Mouse (Mus musculus): Measurements from ENCODE around the gene Smyd3.

Smyd3 gene

DNA sequence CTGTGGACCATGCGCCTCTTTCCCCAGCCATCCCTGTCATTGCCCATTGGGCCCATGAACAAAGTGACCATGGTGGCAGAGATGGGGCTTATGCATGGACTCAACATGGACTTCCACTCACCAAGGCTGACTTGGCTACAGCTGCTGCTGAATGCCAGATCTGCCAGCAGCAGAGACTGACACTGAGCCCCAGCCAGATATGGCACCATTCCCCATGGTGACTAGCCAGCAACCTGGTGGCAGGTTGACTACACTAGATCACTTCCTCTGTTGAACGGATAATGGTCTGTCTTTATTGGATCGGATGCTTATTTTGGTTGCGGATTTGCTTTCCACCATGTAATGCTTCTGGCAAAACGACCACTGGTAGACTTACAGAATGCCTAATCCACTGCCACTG is 486.3 kb downstream of the Smyd3 start:
- DNase-seq (ENCODE audit: low read depth, low spot score) = no peak

DNA sequence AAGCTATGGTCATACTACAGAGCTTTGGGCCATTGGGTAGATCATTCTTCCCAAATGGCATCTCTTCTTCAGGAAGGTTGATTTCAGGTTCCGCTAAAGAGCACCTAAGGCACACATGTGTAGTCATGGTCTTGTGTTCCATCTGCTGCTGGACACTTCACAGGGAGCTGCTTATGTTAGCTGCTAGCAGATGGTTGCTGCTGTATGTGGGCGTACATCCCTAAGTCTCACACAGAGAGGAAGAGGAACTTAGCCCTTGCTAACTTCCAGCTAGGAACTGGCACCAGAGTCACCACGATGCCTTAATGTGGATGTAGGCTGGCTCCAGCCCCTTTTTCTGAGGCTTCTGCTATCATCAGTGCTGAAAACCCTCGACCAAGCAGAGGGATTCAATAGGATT is 491.2 kb downstream of the Smyd3 start:
- no peak for DNase-seq (ENCODE audit: low read depth, low spot score)

DNA sequence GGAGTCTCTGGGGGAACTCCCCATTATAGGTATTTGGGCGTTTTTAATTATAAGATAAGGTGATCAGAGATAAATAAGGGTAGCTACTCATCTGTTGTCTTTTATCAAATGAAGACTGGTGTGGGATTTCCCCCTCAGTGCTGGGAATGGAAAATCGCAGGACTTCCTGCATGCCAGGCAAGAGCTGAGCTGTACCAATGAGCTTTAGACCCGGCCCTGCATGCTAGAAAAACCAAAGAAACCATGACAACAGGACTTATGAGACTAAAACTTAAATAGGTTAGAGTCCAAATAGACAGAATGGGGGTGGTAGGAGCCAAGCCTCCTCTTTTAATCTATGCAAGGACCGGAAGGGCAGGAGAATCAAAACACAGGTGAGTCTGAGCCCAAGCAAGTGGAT is 492.7 kb downstream of the Smyd3 start:
- no peak for DNase-seq (ENCODE audit: low read depth, low spot score)

DNA sequence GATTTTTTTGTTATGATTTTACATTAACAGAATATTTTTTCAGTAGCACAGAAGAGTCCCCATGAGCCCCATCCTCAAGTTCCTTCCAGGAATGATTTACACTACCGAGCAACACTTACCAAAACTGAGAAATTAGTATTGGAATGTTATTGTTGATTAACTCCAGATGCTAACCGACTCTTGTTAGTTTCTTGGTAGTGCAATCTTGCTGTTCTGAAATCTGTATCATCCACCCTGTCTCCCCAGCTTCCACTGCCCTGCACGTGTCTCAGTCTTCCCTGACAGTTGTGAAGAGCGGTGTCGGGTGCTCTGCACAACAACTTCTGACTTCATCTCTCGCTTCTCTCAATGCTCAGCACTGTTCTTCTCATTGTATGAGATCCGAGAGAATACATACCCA is 494.4 kb downstream of the Smyd3 start:
- DNase-seq (ENCODE audit: low read depth, low spot score) = no peak

DNA sequence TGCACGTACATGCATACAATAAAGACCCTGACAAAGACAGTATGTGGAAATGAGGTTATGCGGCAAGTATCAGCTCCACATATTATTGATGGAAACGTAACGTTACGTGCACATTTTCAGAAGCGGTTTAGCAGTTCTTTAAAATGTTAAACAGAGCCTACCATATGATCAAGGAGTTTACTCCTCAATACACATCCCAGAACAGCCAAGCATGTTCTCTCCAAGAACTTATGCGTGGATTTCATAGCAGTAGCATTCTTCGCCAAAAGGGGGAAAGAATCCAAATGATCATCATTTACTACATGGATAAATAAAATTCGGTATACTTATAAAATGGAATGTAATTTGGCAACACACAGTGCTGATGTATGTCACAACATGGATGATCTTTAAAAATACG is 500.4 kb downstream of the Smyd3 start:
- DNase-seq (ENCODE audit: low read depth, low spot score) = no peak

DNA sequence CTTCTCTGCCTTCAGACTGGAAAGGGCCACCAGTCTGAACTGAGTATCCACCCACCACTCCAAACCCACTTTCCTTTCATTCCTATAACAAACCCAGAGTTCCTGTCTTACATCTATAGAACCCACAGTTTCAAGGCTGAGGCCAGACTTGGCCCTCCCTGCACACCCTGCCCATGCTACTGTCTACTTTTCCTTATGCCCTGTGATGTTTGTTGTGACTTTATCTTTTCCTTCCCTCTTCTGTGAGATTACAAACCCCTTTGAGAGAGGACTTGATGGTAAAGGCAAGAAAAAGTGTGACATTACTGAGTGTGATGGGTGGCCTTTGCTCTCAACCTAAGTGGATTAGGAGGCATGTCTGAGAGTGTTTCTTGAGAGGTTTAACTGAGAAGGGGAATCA is 504.8 kb downstream of the Smyd3 start:
- DNase-seq (ENCODE audit: low read depth, low spot score) = no peak

DNA sequence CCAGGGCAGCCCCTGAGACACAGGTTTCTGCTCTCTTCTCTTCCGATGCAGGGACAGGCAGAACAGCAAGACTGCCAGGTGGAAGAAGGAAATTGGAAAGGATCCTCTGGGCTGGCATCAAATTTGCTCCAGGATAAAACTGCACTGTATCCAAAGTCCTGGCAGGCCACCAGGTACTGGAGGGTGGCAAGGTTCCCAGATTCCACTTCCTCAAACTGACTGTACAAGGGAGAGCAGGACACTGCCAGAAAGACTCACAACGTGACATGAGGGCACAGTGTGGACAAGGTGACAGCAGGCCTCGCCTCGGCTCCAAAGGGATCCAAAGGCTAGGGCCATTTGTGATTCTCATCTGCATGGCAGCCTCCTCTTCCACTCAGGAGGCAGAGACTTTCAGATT is 505.6 kb downstream of the Smyd3 start:
- peak; percentile 55 for DNase-seq (ENCODE audit: low read depth, low spot score)

DNA sequence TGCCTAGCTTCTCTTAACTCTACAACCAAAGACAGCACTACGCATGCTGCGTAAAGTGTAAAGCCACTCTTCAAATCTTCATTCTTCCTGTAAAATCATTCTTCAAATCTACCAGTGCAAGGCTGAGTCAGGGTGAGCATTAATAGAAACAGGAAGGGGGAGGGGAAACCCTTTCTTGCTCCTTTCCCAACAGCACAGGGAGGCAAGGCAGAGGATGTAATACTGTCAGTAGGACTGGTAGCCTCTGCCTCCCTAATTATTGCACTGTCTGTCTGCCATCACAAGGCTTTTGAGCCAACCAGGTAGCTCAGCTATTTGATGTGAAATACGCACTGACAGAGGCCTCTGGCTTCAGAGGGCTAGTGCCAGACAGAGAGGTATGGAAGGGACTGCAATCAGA is 507.1 kb downstream of the Smyd3 start:
- no peak for DNase-seq (ENCODE audit: low read depth, low spot score)

DNA sequence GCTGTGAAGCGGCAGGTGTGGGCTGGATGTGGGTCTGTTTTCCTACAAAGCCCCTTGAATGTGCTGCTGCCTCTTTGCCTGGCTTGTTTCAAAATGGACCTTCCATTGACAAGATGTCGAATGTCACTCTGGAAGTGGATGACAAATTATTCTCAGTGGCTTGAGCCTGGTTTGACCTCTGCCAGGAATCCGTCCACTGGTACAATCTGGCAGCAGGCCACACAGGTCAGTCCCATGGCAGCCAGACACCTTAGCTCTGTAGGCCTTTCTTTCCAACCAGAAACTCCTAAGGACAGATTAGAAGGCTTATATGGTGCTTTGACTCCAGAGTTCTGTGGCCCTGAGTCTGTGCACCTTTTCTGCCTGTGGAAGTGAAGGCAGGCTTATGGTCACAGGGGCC is 507.9 kb downstream of the Smyd3 start:
- DNase-seq (ENCODE audit: low read depth, low spot score) = no peak

DNA sequence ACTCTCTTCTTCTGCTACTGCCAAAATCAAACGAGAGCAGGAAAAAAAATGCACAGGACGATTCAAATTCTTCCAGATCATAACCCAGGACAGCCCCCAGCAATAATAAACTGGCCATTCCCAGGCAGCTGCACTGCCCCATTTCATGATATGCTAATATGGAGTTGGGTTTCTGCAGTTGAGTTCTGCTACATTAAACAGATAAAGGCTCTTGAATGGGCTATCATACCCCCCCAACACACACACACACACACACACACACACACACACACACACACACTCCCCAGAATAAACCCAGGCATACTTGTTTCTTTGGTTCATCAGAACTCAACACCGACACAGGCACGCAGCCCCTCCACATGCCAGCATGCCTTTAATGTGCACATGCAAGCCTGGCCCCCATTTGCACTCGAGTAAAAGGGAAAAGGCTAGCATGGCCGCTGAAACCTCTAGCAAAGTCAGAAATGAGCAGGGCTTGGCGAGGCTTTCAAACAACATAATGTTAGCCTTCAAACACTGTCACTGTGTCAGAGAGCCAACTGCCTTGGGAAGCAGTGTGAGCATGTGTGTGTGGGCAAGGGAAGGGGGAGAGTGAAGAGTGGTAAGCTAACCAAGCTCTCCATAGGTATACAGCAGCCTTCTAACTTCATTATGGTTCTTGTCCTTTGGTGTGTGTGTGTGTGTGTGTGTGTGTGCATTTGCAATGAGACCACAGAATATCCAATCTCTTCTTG is 513.5 kb downstream of the Smyd3 start:
- DNase-seq (ENCODE audit: low read depth, low spot score) = no peak

DNA sequence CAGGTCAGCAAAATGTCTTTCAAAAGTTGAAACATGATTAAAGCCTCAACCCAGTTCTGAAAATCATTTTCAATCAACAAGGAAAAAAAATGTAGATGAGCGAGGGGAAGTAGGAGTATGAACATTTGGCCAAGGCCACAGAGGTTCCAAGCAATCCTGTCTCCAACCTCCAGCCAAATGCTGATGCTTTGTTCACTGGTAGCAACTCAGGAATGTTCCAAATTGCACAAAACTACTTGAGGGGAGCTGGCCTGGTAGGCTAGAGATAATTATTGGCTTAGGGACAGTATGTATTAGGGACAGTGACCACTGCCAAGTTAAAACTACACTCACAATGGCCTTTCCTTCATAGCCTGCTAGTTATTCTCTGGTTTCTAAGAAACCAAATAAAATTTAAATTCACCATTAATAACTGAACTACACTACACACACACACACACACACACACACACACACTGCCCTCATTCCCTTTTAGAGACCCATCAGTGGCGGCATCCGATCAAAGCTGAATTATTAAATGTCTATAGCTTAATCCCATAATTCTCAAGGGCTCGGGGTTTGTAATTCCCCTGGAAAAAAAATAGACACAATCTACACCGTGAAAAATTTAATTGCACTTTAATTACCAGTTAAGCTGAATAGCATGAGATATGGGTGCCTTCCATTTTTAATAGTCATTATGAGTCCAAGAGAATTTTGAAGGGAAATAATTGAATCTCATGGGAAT is 514.3 kb downstream of the Smyd3 start:
- DNase-seq (ENCODE audit: low read depth, low spot score) = no peak

DNA sequence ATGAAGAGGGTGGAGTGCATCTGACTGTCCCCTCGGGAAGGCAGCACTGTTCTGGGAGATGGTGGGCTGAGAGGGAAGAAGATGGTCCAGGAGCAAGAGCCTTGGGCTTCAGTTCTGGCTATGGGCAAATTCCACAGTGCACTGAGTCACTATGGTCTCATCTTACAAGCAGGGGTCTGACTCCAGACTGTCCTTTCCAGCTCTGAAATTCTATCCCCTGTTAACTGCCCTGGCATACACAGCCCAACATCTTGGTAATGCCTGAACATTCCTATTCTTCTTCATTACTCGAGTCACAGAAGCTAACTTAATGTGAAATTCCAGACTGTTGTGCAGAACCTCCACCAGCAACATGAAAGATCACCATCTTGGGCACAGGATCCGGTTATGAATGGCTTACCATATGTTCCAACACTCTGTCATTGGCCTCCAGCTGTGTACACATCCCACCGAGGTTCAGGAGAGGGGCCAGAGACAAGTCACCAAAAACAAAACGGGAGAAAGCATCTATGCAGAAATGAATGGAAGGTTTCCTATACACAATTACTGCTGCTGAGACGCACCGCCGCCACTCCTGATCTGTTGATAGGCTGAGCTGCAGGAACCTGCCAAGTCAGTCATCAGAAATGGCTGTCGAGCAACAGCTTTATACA is 517.8 kb downstream of the Smyd3 start:
- no peak for DNase-seq (ENCODE audit: low read depth, low spot score)

DNA sequence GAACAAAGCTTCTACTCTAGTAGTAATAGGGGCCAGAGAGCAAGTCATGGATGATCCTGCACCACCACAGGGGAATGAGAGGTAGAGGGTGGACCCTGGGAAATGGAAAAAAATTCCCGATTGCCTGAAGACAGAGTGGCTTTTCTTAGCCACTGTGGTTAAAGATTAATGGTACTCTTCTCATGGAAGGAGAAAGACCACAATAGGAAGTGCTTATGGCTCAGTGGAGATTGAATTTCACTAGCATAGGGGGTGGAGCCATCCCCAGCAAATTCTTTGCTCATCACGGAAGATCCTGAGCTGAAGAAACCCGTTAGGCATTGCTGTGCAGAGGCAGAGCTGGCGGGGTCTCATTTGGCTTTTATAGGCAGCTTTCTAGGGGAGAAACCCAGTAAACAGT is 520.0 kb downstream of the Smyd3 start:
- no peak for DNase-seq (ENCODE audit: low read depth, low spot score)

DNA sequence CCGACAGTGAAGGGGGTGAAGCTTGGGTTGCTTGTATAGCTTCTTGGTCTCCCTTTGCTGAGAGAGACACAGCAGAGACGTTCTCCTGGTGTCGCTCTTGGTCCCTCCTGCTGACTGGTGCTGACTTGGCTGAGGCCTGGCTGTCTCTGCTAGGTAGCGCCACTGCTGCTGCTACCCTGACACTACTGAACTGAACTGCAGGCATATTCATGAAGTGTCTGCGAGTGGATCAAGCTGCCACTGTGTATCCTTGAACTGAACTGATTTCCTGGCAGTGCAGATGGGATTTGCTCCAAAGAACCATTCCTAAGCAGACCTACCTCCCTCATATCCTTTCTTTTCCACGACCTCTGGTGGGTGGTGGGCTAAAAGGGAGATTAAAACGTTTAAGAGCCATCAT is 523.6 kb downstream of the Smyd3 start:
- DNase-seq (ENCODE audit: low read depth, low spot score) = no peak

DNA sequence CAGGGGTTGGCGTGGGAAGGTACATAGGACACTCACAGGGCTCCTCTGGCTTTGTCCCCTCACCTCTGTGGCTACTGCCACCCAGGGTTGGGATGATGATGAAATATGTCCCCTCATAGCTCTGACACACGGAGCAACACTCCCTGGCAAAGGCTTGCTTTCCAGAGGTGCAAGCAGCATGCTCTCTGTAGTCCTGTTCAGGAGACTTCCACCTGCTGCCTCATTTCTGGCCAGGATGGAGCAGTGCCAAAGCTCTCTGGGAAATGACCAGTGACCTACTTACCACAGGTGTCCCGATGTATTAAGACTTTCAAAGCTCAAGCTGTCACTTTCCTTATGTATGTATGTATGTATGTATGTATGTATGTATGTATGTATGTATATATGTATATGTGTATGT is 525.3 kb downstream of the Smyd3 start:
- no peak for DNase-seq (ENCODE audit: low read depth, low spot score)

DNA sequence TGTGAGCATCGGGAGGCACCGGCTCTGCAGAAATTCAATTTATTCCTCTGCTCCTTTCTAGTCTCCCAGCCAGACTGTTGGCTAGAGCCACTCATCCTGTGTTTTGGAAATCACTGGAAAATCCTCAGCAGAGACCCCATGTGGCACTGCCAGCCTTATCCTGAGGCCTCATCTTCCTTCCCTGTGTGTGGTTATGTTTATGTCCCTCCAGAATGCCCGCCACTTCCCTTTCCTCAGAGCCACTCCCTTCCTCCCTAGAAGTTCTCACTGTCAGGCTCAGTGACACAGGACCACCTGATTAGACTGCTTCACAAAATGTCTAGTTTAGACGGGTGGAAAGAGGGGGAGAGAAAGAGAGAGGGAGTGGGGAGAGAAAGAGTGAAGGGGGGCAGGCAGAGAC is 526.4 kb downstream of the Smyd3 start:
- no peak for DNase-seq (ENCODE audit: low read depth, low spot score)

DNA sequence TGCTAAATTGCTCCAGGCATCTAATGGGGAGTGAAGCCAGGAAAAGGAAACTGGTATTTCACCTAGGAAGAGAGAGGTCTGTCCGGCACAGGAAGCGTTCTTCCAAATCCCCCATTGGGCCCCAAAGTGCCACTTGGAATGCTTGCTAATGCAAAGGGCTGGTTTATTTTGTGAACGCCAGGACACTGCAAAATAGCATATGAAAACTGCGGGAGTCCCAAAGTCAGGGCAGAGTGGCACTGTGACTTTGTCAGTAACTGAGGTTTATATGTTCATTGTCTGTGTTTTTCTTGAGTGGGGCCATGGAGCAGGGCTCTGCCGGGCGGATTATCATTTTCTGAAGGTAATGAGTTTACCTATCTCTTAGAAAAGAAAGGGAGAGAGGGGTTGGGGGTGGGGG is 526.8 kb downstream of the Smyd3 start:
- no peak for DNase-seq (ENCODE audit: low read depth, low spot score)

DNA sequence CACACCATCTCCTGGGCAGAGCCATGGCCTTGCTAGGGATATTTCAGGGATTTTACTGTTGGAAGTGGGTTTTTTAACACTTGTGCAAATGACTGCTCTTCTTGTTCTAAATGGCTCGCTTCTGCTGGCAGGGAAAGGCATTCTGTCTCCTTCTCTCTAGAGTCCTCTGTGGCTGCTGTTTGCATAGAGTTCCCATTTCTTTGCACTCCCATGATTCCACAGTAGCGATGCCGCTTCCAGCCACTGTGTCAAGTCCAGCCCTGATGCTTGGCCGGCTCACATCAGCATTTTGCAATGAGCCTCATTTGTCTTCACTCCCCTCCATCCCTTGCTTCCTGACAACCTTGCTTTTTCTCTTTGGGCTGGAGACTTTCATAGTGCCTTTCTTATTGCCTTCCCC is 528.4 kb downstream of the Smyd3 start:
- no peak for DNase-seq (ENCODE audit: low read depth, low spot score)

DNA sequence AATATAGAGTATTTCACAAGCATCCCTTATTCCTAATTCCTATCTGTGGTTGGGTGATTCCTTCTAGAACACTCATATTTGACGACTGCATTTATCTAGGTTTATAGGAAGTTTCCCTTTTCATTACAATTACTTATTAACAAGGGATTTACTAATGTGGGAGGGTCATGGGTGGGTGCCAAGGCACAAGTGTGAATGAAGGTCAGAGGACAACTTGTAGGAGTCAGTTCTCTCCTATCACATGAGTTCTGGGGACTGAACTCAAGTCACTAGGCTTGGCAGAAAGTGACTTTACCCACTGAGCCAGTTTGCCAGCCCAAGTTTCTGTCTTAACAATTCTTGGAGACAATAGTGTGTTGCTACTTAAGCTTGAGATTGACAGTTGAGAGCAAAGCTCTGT is 529.7 kb downstream of the Smyd3 start:
- DNase-seq (ENCODE audit: low read depth, low spot score) = no peak

DNA sequence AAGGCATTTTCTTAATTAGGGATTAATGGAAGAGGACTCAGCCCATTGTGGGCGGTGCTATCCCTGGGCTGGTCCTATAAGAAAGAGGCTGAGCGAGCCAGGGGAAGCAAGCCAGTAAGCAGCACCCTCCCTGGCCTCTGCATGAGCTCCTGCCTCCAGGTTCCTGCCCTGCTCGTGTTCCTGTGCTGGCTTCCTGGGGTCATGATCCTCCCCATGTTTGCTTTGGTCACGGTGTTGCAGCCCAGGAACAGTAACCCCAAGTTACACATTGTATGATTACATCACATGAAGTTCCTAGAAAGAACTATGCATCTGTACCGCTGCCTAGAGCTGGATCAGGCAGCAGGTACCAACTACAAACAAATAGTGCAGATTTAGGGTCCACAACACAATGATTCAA is 536.2 kb downstream of the Smyd3 start:
- no peak for DNase-seq (ENCODE audit: low read depth, low spot score)

DNA sequence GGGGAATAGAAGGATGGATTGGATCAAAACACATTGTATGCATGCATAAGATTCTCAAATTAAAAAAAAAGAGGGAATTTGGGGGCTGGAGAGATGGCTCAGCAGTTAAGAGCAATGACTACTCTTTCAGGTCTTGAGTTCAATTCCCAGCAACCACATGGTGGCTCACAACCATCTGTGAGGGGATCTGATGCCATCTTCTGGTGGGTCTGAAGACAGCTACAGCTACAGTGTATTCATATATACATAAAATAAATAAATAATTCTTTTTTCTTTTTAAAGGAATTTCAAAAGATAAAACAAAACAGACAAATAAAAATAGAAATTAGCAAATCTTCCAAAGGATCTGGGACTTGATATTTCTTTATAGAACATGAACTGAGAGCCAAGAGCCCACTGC is 537.7 kb downstream of the Smyd3 start:
- no peak for DNase-seq (ENCODE audit: low read depth, low spot score)

DNA sequence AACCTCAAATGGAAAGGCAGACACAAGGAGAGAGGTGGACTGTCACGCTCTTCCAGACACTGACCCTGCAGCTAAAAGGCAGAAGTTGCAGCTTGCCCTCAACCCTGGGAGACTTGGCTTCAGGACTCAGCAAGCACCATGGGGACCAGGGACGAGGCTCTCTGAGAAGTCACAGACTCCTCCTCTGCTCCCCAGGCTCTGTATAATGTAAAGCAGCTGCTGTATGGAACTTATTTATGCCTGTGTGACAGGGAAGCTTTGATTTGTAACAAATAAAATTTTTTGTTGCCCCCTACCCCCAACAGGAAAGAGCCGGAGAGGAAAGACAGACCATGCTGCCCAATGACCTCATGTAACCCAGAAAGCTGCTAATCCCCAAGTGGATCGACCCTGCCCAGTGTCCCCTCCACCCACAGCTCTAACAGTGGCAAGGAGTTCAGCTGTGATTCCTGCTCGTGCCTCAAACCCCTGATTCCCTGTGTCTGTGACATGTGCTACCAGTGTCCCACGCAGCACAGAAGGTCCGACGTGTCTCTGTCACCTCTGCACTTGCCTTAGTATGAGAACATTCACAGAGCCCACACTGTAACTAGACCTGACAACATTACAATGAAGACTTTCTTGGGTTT is 539.1 kb downstream of the Smyd3 start:
- DNase-seq (ENCODE audit: low read depth, low spot score) = no peak

DNA sequence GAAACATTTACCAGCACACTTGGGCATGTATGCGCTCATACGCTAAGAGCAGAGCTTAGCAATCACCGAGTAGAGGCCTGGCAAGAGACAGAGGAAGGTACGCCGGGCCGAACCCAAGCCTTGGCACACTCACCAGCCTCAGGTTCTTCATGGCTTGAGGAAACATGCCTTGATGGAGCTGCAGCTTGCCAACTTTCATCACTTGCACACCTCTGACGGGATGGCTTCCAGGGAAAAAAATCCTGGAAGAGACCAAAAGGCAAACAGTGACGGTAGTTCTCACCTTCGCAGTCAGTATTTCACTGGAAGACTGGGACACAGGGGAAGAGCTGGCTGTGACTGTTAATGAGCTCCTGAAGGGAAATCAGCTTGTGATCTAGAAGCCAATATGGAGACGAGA is 545.8 kb downstream of the Smyd3 start:
- no peak for DNase-seq (ENCODE audit: low read depth, low spot score)

All from skeletal muscle tissue, adult 2 months (tissue).